Mouse (Mus musculus): Measurements from ENCODE around the gene Ncor2. TPM values are rescaled to one million over a fixed set of nuclear protein-coding genes. Genes with fewer than 3 reads are reported as not detected.

Ncor2 gene
- total RNA-seq, 2 experiments from 2014 or later, result 112 to 125 TPM

GRCm38 (mm10) chr5:125076183-125076582 lies 102.8 kb downstream of the Ncor2 start:
- no peak for DNase-seq
- intact Hi-C loops (cut with DNase I), result no loop called here

DNA sequence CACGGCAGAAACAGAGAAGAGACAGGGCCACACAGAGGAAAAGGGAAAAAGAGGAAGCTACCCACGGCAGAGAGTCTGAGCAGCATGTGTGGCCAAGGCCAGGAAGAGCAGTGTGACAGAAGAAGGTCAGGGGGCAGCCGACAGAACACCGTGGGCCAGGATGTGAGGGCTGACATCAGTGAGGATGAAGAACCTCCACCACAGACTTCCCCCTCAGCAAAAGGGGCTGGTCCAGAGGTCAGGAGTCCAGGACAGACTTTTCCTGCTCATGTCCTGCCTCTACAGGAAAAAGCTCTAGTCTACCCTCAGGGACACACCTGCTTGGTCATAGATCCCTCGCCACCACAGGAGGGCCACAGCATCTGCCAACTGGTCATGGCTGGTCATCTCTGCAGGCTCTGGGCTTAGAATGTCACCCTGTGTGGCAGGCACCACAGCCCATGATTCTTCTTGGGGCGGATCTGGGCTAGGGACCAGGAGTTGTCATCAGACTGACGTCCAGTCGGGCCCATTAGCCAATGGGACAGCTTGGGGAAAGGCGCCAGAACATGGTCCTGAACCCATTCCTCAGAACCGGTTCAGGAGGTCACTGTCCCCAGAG lies 104.3 kb downstream of the Ncor2 start:
- peak in 1 of 2 experiments; percentile 54 for DNase-seq
- intact Hi-C loops (cut with DNase I), result no loop called here

DNA sequence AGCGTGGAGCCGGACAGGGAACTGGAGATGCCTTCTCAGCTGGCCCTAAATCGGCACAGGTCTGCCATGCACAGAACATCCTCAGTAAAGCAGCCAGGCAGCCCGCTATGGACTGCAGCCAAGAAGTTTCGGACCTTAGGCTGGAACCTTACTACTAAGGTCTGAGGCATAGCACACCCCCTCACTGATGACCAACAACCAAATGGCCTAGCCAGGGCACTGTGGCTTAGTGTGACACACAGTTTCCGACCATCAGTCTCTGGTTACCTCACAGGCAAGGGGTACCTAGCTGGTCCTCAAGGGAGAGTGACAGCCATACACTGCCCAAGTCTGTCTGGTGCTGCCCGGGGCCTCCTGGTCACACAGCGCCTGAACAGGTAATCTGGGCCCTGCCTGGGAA lies 105.1 kb downstream of the Ncor2 start:
- intact Hi-C loops (cut with DNase I), result no loop called here
- DNase-seq, result no peak

GRCm38 (mm10) chr5:125073335-125073734 lies 105.7 kb downstream of the Ncor2 start:
- DNase-seq, result no peak
- intact Hi-C loops (cut with DNase I), result no loop called here

- intact Hi-C loops (cut with DNase I), result no loop called here
- no peak for DNase-seq
Observed at GRCm38 (mm10) chr5:125072425-125072824, 106.6 kb downstream of the Ncor2 start.

DNA sequence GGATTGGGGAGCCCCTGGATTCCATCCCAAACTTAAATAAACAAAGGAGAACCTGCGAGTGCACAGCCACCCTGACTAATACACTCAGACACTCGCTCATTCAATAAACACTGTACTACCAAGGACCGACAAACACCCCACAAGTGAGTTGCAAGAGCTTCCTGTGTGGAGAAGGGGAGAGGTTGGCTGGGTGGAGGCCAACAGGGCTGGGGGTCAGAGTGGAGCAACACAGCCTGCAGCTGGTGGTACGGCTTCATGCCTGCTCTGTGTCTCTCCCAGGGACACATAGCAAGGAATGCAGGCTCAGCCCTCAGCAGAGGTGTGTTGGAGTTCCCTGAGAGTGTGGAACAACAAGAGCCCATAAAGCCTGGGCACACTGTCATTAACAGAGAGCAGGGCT lies 107.1 kb downstream of the Ncor2 start:
- DNase-seq, result no peak
- intact Hi-C loops (cut with DNase I), result no loop called here

- DNase-seq, result peak; percentile 73 to 84
- intact Hi-C loops (cut with DNase I), result no loop called here
Observed at GRCm38 (mm10) chr5:125070399-125070798, 108.6 kb downstream of the Ncor2 start.

DNA sequence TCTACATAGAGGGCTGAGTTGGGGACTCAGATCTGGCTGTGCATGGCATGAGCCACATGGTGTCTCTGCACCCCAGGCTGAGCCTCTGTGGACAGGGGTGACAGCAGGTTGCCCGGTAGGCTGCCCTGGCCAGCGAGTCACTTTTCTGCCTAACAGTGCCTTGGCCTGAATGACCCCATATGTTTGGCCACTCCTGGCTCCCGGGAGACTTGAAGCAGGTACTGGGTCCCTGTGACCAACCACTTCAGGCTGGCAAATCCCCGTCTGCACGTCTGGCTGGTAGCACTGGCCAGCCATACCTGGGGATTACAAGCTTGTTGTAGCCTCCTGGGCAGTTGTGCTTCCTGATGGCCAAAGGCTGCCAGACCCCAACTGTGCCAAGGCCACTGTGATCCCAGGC lies 109.1 kb downstream of the Ncor2 start:
- intact Hi-C loops (cut with DNase I), result no loop called here
- DNase-seq, result no peak

DNA sequence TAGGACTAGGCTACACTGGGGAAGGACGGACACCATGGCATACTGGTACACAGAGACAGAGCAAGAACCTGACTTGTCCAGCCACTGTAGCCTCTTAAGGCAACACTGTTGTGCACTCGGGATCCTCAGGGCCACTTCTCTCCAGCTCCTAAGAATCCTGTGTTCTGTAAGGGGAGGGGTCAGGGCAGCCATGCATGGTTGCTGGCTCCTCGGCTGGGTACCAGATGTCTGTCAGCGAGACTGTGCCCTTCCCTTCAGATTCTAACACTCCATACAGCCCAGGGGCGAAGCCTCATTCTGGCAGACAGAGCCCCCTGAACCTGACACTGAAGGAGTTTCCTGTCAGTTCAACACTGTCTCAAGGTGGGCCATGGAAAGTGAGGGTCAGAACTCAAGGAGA lies 109.6 kb downstream of the Ncor2 start:
- intact Hi-C loops (cut with DNase I), result no loop called here

DNA sequence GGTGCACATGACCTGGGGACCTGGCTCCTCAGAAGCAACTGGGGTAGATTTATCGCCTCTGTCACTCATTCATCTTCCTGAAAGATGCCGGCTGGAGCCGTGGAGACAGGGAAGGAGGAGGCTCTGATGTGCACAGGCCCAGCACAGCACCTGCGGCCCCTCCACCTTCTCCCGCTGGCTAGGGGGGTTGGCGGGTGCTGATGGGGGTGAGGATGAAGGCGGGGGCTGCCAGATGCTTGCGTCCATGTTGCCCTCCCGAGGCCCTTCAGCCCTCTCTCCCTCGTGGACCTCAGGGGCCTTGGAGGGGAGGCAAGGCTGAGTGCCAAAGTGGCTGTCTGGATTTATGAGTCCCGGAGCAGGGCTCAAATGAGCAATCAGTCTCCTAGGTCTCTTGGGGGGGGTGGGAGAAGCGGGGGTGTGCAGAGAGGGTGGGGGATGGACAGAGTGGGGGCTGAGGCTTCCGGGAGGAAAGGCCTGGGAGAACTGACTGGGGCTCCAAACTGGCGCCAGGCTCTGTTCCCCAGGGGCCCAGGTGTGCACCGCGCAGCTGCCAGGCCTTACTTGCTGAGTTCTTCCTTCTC lies 110.6 kb downstream of the Ncor2 start:
- intact Hi-C loops (cut with DNase I), result no loop called here
- DNase-seq, result no peak

More for the DNA sequence above, 109.6 kb downstream of the Ncor2 start:
- DNase-seq, result no peak

DNA sequence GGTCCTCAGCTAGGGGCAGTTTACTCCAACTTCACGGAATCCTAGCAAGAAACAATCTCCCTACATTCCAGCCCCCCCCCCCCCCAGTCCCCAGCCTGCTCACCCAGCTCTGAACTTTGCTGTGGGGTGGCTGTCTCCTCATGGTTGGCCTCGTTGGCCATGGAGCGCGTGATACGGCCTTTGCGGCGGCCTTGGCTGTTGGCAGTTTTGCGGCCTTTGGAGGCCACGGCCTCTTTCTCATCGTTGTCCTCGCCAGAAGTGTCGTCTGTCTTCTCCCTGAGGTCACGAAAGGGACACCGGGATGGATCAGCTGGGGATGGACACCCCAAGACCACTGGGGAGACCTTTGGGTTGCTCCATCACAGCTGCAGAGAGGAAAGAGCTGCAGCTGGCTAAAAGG lies 111.3 kb downstream of the Ncor2 start:
- DNase-seq, result no peak
- intact Hi-C loops (cut with DNase I), result no loop called here

DNA sequence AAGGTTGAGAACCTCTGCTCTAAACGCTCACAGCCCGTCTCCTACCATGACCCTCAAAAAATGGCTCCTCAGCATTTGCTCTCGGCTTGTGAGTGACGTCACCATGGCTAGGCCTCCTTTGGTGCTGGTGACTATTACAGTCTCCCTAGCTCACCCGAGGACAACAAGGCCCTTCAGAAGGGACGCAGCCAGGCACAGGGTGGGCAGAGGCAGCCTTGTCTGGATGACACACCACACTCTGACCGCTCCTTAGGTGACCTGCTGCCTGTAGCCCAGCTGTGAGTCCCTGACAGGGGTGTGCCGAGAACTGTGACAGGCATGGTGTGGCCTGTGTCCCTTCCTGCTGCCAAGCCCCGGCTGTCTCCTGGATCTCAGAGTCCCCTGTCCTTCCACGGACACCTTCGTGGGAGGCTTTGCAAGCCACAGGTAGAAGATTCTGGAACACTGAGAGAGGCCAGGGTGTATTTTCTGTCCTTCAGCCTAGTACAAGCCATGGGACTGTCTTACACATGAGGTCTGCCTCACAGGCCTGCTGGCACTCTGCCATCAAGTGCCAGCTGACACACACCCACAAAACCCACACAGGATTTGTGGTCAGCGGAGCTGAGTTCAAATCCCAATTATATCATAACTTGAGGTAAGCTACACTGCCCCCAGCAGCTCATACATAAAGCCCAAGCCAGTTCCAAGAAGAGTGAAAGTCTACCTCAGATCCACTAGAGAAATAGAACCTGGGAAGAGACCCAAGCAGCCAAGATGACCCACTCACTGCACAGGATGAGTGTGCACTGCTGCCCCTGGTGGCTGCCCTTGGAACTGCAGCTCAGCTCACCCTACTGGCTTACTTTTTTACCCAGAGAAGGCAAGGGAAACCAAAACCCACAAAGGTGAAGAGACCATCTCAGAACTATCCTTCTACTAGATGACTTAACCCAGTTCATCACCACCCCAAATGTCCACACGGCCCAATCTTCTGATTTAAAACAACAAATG lies 112.2 kb downstream of the Ncor2 start:
- peak; percentile 85 to 93 for DNase-seq
- intact Hi-C loops (cut with DNase I), result no loop called here

GRCm38 (mm10) chr5:125063015-125063414 lies 116.0 kb downstream of the Ncor2 start:
- DNase-seq, result no peak
- intact Hi-C loops (cut with DNase I), result no loop called here

GRCm38 (mm10) chr5:125058267-125058668 lies 120.8 kb downstream of the Ncor2 start:
- intact Hi-C loops (cut with DNase I), result no loop called here
- peak; percentile 84 to 88 for DNase-seq

DNA sequence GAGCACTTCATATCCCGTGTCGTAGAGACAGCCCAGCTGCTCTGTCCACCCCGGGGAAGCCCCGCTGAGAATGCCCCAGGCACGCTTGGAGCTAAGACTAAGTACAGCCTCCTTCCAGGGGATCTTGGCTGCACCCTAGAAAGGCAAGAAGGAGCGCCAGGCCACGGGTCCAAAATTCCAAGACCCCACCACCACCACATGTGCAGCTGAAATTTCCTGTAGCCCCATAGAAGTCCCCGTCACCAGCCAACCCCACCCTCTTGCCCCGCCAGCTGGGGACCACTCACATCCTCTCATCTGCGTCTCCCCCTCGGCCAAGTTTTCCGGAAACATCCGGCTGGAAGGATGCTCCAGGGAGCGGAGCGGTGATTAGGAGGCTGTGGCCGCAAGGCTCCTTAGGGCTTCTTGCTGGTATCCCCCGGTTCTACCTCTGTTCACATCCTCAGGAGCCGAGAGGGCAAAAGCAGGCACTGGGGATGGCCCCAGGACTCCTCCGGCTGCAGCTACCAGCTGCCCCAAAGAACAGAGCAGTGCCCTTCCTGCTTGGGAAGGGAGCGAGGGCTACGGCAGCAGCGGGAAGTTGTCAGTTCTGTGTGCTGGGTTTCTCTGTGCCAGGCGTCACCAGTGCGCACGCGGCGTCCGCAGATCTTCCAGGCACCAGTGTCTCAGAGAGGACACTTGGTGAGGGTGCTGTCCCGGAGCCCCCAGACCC lies 121.3 kb downstream of the Ncor2 start:
- peak; percentile 76 to 77 for DNase-seq
- intact Hi-C loops (cut with DNase I), result no loop called here

DNA sequence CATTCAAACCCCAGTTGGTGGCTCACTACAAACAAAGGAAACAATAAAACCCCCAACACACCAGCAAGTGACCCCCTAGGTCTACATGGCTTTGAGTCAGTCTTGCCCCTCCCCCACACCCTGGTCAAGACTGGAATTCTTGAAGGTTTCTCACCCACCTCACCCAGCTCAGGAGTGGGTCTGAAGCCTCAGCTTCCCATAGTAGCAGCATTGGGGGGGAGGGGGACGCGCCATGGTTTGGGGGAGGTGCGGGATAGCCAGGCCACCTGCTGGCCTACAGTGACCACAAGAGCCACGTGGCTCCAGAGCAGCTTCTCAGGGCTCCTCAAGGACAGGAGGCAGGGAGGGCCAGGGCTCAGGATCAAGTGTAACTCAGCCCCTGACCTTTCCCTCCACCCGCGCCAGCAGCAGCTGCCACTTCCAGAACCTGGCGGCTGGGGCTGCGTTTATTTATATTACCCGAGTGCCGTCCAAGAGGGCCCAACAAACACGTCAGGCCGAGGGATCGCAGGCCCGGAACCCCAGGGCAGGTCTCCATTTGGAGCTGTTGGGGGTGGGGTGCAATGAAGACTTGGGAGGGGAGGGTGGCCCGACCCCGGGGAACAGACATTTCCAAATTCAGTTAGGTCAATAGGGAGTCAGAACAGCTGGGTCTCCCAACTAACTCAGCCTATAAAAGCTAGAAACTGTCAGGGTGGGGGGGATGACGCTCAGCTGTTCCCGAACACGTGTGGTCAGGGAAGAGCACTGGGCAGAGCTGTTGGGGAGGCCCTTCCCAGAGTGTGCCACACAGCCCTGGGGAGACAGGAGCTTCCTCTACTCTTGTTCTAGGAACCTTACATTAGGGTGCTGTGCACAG lies 122.1 kb downstream of the Ncor2 start:
- DNase-seq, result peak; percentile 82 to 88
- intact Hi-C loops (cut with DNase I), result no loop called here

GRCm38 (mm10) chr5:125056331-125056695 lies 122.7 kb downstream of the Ncor2 start:
- DNase-seq, result no peak
- intact Hi-C loops (cut with DNase I), result no loop called here

- no peak for DNase-seq
- intact Hi-C loops (cut with DNase I), result no loop called here
Observed at GRCm38 (mm10) chr5:125055901-125056300, 123.1 kb downstream of the Ncor2 start.

- intact Hi-C loops (cut with DNase I), result no loop called here
Observed at GRCm38 (mm10) chr5:125053661-125054060, 125.4 kb downstream of the Ncor2 start.

More at GRCm38 (mm10) chr5:125053661-125054060, 125.4 kb downstream of the Ncor2 start:
- DNase-seq, result no peak
